Mouse (Mus musculus) lung, postnatal 0 days (tissue): ENCODE results near the gene Dner. TPM values are rescaled to one million over a fixed set of nuclear protein-coding genes. Genes with fewer than 3 reads are reported as not detected.

ENCODE experiments used
- ATAC-seq: fragments of 200-750 bp; cut with Nextera tagmentation; 2 replicates; pipeline ENCODE4 v1.8.0; 2017; ENCODE audit warnings: moderate library complexity
- DNase-seq: peaks from one replicate; pipeline ENCODE4 v3.0.0-alpha.2; 2016; ENCODE audit warnings: low spot score
- H3K27ac ChIP-seq: fragments of 300-500 bp; sonication (generic); 2 replicates; pipeline ENCODE4 v1.5.1; 2014; ENCODE audit warnings: antibody characterized with exemption, mild to moderate bottlenecking, low read length, mixed read lengths
- H3K27me3 ChIP-seq: fragments of 300-500 bp; sonication (generic); replicated peaks from 2 replicates; pipeline ENCODE4 v1.6.1; 2014; ENCODE audit warnings: low read length, mixed read lengths; ENCODE audit not compliant: insufficient read depth
- H3K36me3 ChIP-seq: fragments of 300-500 bp; sonication (generic); 2 replicates; pipeline ENCODE4 v1.6.1; 2014; ENCODE audit warnings: low read length, mixed read lengths; ENCODE audit not compliant: insufficient read depth
- H3K4me1 ChIP-seq: fragments of 300-500 bp; sonication (generic); 2 replicates; pipeline ENCODE4 v1.6.1; 2014; ENCODE audit warnings: antibody characterized with exemption, low read depth, low read length, mixed read lengths; ENCODE audit not compliant: insufficient read depth
- H3K4me2 ChIP-seq: fragments of 300-500 bp; sonication (generic); replicated peaks from 2 replicates; pipeline ENCODE4 v1.6.1; 2014; ENCODE audit warnings: low read depth, mild to moderate bottlenecking, low read length, moderate library complexity, mixed read lengths
- H3K4me3 ChIP-seq: fragments of 300-500 bp; sonication (generic); 2 replicates; pipeline ENCODE4 v1.5.1; 2014; ENCODE audit warnings: low read depth, low read length
- H3K9ac ChIP-seq: fragments of 300-500 bp; sonication (generic); replicated peaks from 2 replicates; pipeline ENCODE4 v1.6.1; 2014; ENCODE audit warnings: low read depth, mild to moderate bottlenecking
- H3K9me3 ChIP-seq: fragments of 300-500 bp; sonication (generic); 2 replicates; pipeline ENCODE4 v1.6.1; 2016; ENCODE audit warnings: low read length, mixed read lengths
- CTCF ChIP-seq: IDR thresholded peaks from 2 replicates; pipeline ENCODE4 v1.5.1; 2016; ENCODE audit warnings: antibody characterized with exemption, mild to moderate bottlenecking
- EP300 ChIP-seq: IDR thresholded peaks from 2 replicates; pipeline ENCODE4 v1.6.1; 2016; ENCODE audit warnings: antibody characterized with exemption, mild to moderate bottlenecking, control low read depth
- WGBS: fragments of 180-500 bp; shearing (Covaris S2); extraction: QIAGEN DNeasy Blood & Tissue Kit; methylation state at CpG from one replicate; pipeline ENCODE4 v1.1.7; 2014; 5-methylcytosine and 5-hydroxymethylcytosine counted together
- polyA plus RNA-seq: library from polyadenylated mRNA; unstranded; fragments of >200 nt; fragmentation: Nextera tagmentation; extraction: Ambion mirVana; gene quantifications from 2 replicates; pipeline ENCODE4 v1.2.1, GENCODE M21; 2015

Dner gene
- polyA plus RNA-seq, 1 experiment from 2014 or later = 0.48 TPM

- Histone ChIP-seq H3K4me1 (no peaks in the 10 kb centered on the region; the same call in 1 of the 2 replicates), H3K9me3 (no peaks in the 10 kb centered on the region), H3K27ac (no peak overlapping the region), H3K4me2 (no peak overlapping the region), H3K36me3 (no peaks in the 10 kb centered on the region), H3K4me3 (no peak overlapping the region), H3K9ac (no peak overlapping the region), H3K27me3 (no peaks in the 10 kb centered on the region)
- DNase-seq (no peak), ATAC-seq (no peak)
- TF ChIP-seq EP300 (no peak), CTCF (no peak)
- 86% methylated on average over 5 of the region's 5 CpGs for WGBS
Observed at GRCm38 (mm10) chr1:84382064-84382463, 314.0 kb downstream of the Dner start.

- no peak overlapping the region for H3K27ac ChIP-seq
- no peaks in the 10 kb centered on the region for H3K27me3 ChIP-seq
- no peak for ATAC-seq
- no peaks in the 10 kb centered on the region for H3K36me3 ChIP-seq
- no peak overlapping the region for H3K9ac ChIP-seq
- H3K4me1 ChIP-seq = no peaks in the 10 kb centered on the region
- 83% methylated on average over 3 of the region's 3 CpGs for WGBS
- no peak for DNase-seq
- H3K4me2 ChIP-seq = no peak overlapping the region
- no peak overlapping the region for H3K4me3 ChIP-seq
- TF ChIP-seq EP300 = no peak
- no peak for TF ChIP-seq CTCF
- no peaks in the 10 kb centered on the region for H3K9me3 ChIP-seq
Observed at GRCm38 (mm10) chr1:84380895-84381294, 315.1 kb downstream of the Dner start.

DNA sequence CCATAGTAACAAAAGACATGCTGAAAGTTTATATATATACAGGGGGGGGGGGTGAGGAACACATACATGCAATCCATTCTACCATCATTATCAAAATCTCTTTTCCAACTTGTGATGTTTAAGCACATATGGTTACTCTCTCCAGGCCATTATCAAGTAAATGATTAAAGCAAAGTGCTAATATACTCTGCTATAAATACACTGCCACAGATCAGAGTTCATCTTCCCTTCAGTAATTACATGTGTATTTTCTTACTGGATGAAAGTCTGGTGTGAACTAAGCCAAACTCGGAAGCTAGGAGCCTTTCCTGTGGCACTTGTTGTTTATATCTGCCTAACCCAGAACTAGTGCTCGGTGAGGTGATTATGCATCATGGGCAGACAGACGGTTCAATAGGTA, 328.3 kb downstream of the Dner start:
- Histone ChIP-seq H3K27ac (no peak overlapping the region), H3K4me3 (no peak overlapping the region), H3K4me2 (no peak overlapping the region), H3K27me3 (no peaks in the 10 kb centered on the region), H3K36me3 (no peaks in the 10 kb centered on the region), H3K4me1 (no peaks in the 10 kb centered on the region), H3K9ac (no peak overlapping the region), H3K9me3 (no peaks in the 10 kb centered on the region)
- ATAC-seq = no peak
- TF ChIP-seq EP300 (no peak), CTCF (no peak)
- DNase-seq = no peak
- 66% methylated on average over 3 of the region's 3 CpGs for WGBS

DNA sequence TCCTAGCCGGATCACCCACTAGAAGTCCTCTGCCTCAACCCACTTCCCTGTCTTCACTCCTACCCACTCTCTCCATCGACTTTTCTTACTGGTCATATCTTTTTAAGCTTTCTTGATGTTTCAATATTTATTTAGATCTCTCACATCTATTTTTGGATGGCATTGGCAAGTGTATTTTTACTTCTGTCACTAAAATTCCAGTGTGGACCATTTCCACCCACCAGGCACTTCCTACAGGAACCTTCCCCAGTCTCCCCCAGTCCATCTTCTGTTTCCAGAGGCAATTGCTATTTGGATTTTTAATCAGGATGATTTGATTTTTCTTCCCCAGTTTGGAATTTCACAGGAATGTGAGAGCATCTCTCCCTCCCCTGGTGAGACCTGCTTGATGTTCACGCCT, 329.5 kb downstream of the Dner start:
- Histone ChIP-seq H3K9ac (no peak overlapping the region), H3K27ac (no peak overlapping the region), H3K36me3 (no peaks in the 10 kb centered on the region), H3K4me3 (no peak overlapping the region), H3K27me3 (no peaks in the 10 kb centered on the region), H3K9me3 (no peaks in the 10 kb centered on the region), H3K4me2 (no peak overlapping the region), H3K4me1 (no peaks in the 10 kb centered on the region)
- DNase-seq (no peak), ATAC-seq (no peak)
- TF ChIP-seq CTCF = no peak
- TF ChIP-seq EP300 = no peak
- WGBS = 53% methylated on average over 3 of the region's 3 CpGs

DNA sequence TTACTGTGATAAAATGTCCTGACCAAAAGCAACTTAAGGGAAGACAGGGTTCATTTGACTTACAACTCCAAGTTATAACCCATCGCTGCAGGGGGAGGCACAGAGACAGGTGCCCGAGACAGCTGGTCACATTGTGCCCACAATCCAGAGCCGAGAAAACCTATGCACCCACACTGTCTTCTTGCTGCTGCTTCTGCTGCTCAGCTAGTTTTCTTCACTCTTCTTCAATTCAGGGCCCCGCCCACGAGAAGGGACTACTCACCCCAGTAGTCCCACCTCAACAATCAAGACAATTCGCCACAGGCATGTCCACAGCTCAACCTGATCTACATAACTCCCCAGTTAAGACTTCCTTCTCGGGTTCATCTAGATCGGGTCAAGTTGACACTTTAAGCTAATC, 332.1 kb downstream of the Dner start, which contains the start of gene Pid1:
TSS of gene Pid1 (minus strand) at position 214 of the 400 bp plus-strand sequence.
- Histone ChIP-seq H3K9me3 (no peaks in the 10 kb centered on the region), H3K27ac (no peak within 1 kb of the TSS), H3K36me3 (no peaks in the 10 kb centered on the region), H3K9ac (no peak within 1 kb of the TSS), H3K27me3 (no peaks in the 10 kb centered on the region), H3K4me1 (no peaks in the 10 kb centered on the region), H3K4me3 (no peak within 1 kb of the TSS), H3K4me2 (no peak within 1 kb of the TSS)
- TF ChIP-seq EP300 (no peak), CTCF (no peak)
- WGBS = 85% methylated on average over 8 of the region's 8 CpGs
- DNase-seq (no peak), ATAC-seq (no peak)

GRCm38 (mm10) chr1:84362709-84363617, 333.1 kb downstream of the Dner start:
- H3K36me3 ChIP-seq = no peaks in the 10 kb centered on the region
- H3K4me1 ChIP-seq = no peaks in the 10 kb centered on the region
- TF ChIP-seq EP300 = no peak
- TF ChIP-seq CTCF = no peak
- H3K4me3 ChIP-seq = no peak overlapping the region
- H3K9me3 ChIP-seq = no peaks in the 10 kb centered on the region
- no peak overlapping the region for H3K4me2 ChIP-seq
- WGBS = 74% methylated on average over 7 of the region's 7 CpGs
- H3K9ac ChIP-seq = no peak overlapping the region
- no peak overlapping the region for H3K27ac ChIP-seq
- DNase-seq (no peak), ATAC-seq (no peak)
- H3K27me3 ChIP-seq = no peaks in the 10 kb centered on the region
